Mouse (Mus musculus): ENCODE results near the gene Nfil3.

DNA sequence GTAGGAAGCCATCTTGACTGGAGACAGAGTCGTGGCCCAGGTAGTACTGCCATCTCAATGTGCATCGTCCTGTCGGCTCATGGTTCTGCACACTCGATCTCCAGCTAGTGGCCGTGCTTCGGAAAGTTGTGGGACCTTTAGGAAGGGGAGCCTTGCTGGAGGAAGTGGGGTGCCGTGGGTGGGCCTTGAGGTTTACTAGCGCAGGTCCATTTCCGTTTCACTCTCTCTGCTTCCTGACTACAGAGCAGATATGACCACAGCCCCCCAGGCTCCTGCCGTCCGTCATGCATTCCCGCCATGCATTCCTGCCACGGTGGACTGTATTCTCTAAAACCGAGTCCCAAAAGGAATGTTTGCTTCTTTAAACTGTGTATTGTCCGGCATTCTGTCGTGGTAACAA, 8.1 kb upstream of the Nfil3 start:
- TF ChIP-seq POLR2A (IDR thresholded peaks at IDR 0.05; ENCODE audit: extremely low read depth, insufficient read depth, low read length) (no peak), CTCF (IDR thresholded peaks at IDR 0.05; ENCODE audit: low read depth, low read length) (no peak)
